Mouse (Mus musculus): ENCODE measurements at regions not wholly inside any gene's neighbourhood (a gene's known extent, or its start where the extent isn't known, plus 50 kb on each side); places are given as distances from the start of the nearest gene placed in this dataset.

GRCm38 (mm10) chr4:82173461-82174085, 532.0 kb downstream of the Nfib start:
- no peak for TF ChIP-seq CTCF (IDR thresholded peaks at IDR 0.05; ENCODE audit: extremely low read depth, insufficient read depth, insufficient read length, insufficient replicate concordance)
- TF ChIP-seq POLR2A (IDR thresholded peaks at IDR 0.05; ENCODE audit: low read depth, low read length), result no peak

Data from spleen, adult 2 months (tissue).